Mouse (Mus musculus) liver, embryonic 16.5 days (tissue): ENCODE data around the gene 1700113H08Rik. TPM values are rescaled to one million over a fixed set of nuclear protein-coding genes. Genes with fewer than 3 reads are reported as not detected.

Experiments
- ATAC-seq: fragments of 200-750 bp; cut with Nextera tagmentation; 2 replicates; pipeline ENCODE4 v1.8.0; 2017; ENCODE audit warnings: low read depth, mild to moderate bottlenecking, moderate number of reproducible peaks, moderate library complexity
- H3K27ac ChIP-seq: fragments of 300-500 bp; sonication (generic); 2 replicates; pipeline ENCODE4 v1.5.1; 2014; ENCODE audit warnings: mild to moderate bottlenecking, low read length
- H3K27me3 ChIP-seq: fragments of 300-500 bp; sonication (generic); 2 replicates; pipeline ENCODE4 v1.6.1; 2014; ENCODE audit warnings: low read depth, low read length, mixed read lengths; ENCODE audit not compliant: control insufficient read depth, insufficient read depth
- H3K36me3 ChIP-seq: fragments of 300-500 bp; sonication (generic); 2 replicates; pipeline ENCODE4 v1.6.1; 2014; ENCODE audit warnings: mild to moderate bottlenecking; ENCODE audit not compliant: control insufficient read depth, insufficient read depth
- H3K4me1 ChIP-seq: fragments of 300-500 bp; sonication (generic); 2 replicates; pipeline ENCODE4 v1.6.1; 2014; ENCODE audit warnings: low read depth, low read length, mixed read lengths; ENCODE audit not compliant: control insufficient read depth
- H3K4me2 ChIP-seq: fragments of 300-500 bp; sonication (generic); 2 replicates; pipeline ENCODE4 v1.6.1; 2014; ENCODE audit warnings: low read depth, low read length, mixed read lengths
- H3K4me3 ChIP-seq: fragments of 300-500 bp; sonication (generic); 2 replicates; pipeline ENCODE4 v1.5.1; 2014; ENCODE audit warnings: low read depth, mild to moderate bottlenecking, low read length
- H3K9ac ChIP-seq: fragments of 300-500 bp; sonication (generic); 2 replicates; pipeline ENCODE4 v1.6.1; 2014; ENCODE audit warnings: low read depth, low read length
- H3K9me3 ChIP-seq: fragments of 300-500 bp; sonication (generic); replicated peaks from 2 replicates; pipeline ENCODE4 v1.6.1; 2016; ENCODE audit warnings: low read length; ENCODE audit not compliant: control insufficient read depth
- WGBS: fragments of 180-500 bp; shearing (Covaris S2); extraction: QIAGEN DNeasy Blood & Tissue Kit; methylation state at CpG from one replicate; pipeline ENCODE4 v1.1.7; 2014; ENCODE audit not compliant: insufficient replicate concordance; 5-methylcytosine and 5-hydroxymethylcytosine counted together
- polyA plus RNA-seq: library from polyadenylated mRNA; unstranded; fragments of >200 nt; fragmentation: Nextera tagmentation; extraction: Ambion mirVana; gene quantifications from 2 replicates; pipeline ENCODE4 v1.2.1, GENCODE M21; 2015

1700113H08Rik gene
- polyA plus RNA-seq, 1 experiment from 2014 or later: not detected

GRCm38 (mm10) chr10:87046931-87047468, 10.8 kb upstream of the 1700113H08Rik start:
- WGBS: 78% methylated on average over 10 of the region's 10 CpGs
- Histone ChIP-seq H3K4me3 (no peak overlapping the region), H3K9ac (no peak overlapping the region)

GRCm38 (mm10) chr10:87049179-87049578, 8.7 kb upstream of the 1700113H08Rik start:
- H3K4me2 ChIP-seq: no peak overlapping the region
- H3K9ac ChIP-seq: no peak overlapping the region
- ATAC-seq: no peak
- H3K4me1 ChIP-seq: no peaks in the 10 kb centered on the region
- no peaks in the 10 kb centered on the region for H3K27me3 ChIP-seq
- H3K9me3 ChIP-seq: no peaks in the 10 kb centered on the region
- H3K27ac ChIP-seq: no peak overlapping the region
- H3K36me3 ChIP-seq: no peaks in the 10 kb centered on the region
- no peak overlapping the region for H3K4me3 ChIP-seq
- 58% methylated on average over 3 of the region's 3 CpGs for WGBS

More at GRCm38 (mm10) chr10:87046931-87047468, 10.8 kb upstream of the 1700113H08Rik start:
- Histone ChIP-seq H3K9me3 (no peaks in the 10 kb centered on the region), H3K4me2 (no peak overlapping the region), H3K4me1 (no peaks in the 10 kb centered on the region), H3K36me3 (no peaks in the 10 kb centered on the region), H3K27me3 (no peaks in the 10 kb centered on the region), H3K27ac (no peak overlapping the region)
- ATAC-seq: no peak

DNA sequence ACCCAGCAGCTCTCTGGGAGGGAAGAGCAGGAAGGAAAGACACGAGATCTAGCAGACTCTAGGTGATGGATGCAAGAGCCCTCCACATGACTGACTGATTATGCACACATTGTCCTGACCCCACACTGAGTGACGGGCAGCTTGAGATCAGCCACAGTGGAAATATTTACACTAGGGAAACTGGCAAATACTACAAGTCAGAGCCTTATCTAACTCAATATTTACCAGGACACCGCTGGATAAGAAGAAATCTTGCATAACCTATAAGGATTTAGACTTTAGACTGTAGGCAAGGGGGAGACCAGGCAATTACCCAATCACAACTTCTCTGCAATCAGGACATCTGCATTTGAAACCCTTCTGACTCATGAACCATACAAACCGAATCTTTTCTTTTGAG, 6.1 kb upstream of the 1700113H08Rik start:
- WGBS: 33% methylated on average over 4 of the region's 4 CpGs
- no peak overlapping the region; the same call in 1 of the 2 replicates for H3K27ac ChIP-seq
- H3K9ac ChIP-seq: no peak overlapping the region

DNA sequence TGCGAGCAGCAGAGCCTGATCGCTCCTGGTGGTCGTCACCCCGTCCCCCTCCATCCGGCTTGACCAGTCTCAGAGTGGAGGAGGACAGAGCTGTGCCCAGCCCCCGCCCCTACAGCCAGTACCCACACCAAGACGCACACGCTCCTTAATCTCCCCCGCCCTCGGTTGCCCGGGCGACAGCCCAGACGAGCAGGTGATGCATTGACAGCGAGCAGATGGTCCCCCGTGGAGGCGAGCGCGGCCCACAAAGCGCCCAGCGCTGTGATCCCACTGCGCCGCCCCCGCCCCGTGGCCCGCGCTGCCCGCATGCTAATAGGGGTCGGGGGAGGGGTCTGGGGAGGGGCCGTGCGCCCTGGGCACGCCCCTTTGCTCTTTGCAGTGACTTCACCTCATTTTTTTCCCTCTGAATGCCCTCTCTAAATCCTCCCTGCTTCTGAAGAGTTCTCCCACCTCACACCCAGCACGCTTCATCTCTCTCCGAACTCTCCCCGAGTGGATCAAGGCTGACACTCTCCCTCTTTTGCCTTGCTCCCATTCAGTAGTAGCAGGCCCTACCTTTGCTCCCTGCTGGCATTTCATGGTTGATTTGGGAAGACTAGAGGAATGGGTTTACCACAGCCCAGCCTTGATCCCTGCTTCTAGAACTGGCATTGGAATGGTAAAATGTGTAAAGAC, 543 bp downstream of the 1700113H08Rik start:
- peak; percentile 54; the same call in 1 of the 2 replicates for ATAC-seq
- peak overlapping the region; percentile 44 for H3K4me3 ChIP-seq

More for the DNA sequence above, 6.1 kb upstream of the 1700113H08Rik start:
- Histone ChIP-seq H3K27me3 (no peaks in the 10 kb centered on the region), H3K4me1 (no peaks in the 10 kb centered on the region), H3K4me3 (no peak overlapping the region), H3K4me2 (no peak overlapping the region), H3K36me3 (no peaks in the 10 kb centered on the region), H3K9me3 (no peaks in the 10 kb centered on the region)
- peak; percentile 95 for ATAC-seq

GRCm38 (mm10) chr10:87058926-87059325, 1.1 kb downstream of the 1700113H08Rik start:
- no peak overlapping the region for H3K4me2 ChIP-seq
- no peaks in the 10 kb centered on the region for H3K9me3 ChIP-seq
- H3K9ac ChIP-seq: no peak overlapping the region
- H3K27me3 ChIP-seq: no peaks in the 10 kb centered on the region; the same call in 1 of the 2 replicates
- H3K27ac ChIP-seq: no peak overlapping the region
- WGBS: 32% methylated on average over 9 of the region's 9 CpGs
- no peak overlapping the region for H3K4me3 ChIP-seq
- H3K36me3 ChIP-seq: no peaks in the 10 kb centered on the region
- ATAC-seq: no peak
- no peaks in the 10 kb centered on the region for H3K4me1 ChIP-seq

More for the DNA sequence above, 543 bp downstream of the 1700113H08Rik start:
- H3K27ac ChIP-seq: no peak overlapping the region
- H3K4me1 ChIP-seq: no peaks in the 10 kb centered on the region
- no peaks in the 10 kb centered on the region; the same call in 1 of the 2 replicates for H3K27me3 ChIP-seq
- H3K4me2 ChIP-seq: peak overlapping the region; percentile 57
- 0 out of 2 replicates have a peak overlapping the region, but pooled peaks have one; percentile 15 for H3K9ac ChIP-seq
- no peaks in the 10 kb centered on the region for H3K36me3 ChIP-seq
- no peaks in the 10 kb centered on the region for H3K9me3 ChIP-seq
- 1% methylated on average over 30 of the region's 34 CpGs for WGBS

GRCm38 (mm10) chr10:87059447-87059846, 1.6 kb downstream of the 1700113H08Rik start:
- ATAC-seq: no peak
- H3K4me1 ChIP-seq: no peaks in the 10 kb centered on the region
- H3K4me3 ChIP-seq: no peak overlapping the region
- H3K27ac ChIP-seq: no peak overlapping the region
- no peaks in the 10 kb centered on the region for H3K36me3 ChIP-seq
- H3K4me2 ChIP-seq: no peak overlapping the region
- no peaks in the 10 kb centered on the region for H3K9me3 ChIP-seq
- H3K9ac ChIP-seq: no peak overlapping the region
- 69% methylated on average over 6 of the region's 6 CpGs for WGBS
- no peaks in the 10 kb centered on the region; the same call in 1 of the 2 replicates for H3K27me3 ChIP-seq

GRCm38 (mm10) chr10:87084236-87084635, 26.4 kb downstream of the 1700113H08Rik start:
- H3K9ac ChIP-seq: no peak overlapping the region
- H3K9me3 ChIP-seq: no peaks in the 10 kb centered on the region
- H3K4me1 ChIP-seq: no peaks in the 10 kb centered on the region
- no peak overlapping the region for H3K4me2 ChIP-seq
- no peak for ATAC-seq
- H3K36me3 ChIP-seq: no peaks in the 10 kb centered on the region
- no peaks in the 10 kb centered on the region for H3K27me3 ChIP-seq
- no peak overlapping the region for H3K4me3 ChIP-seq
- WGBS: 65% methylated on average over 6 of the region's 6 CpGs
- no peak overlapping the region for H3K27ac ChIP-seq

GRCm38 (mm10) chr10:87087646-87088045, 29.8 kb downstream of the 1700113H08Rik start:
- ATAC-seq: no peak
- Histone ChIP-seq H3K4me1 (no peaks in the 10 kb centered on the region), H3K27ac (no peak overlapping the region), H3K27me3 (no peaks in the 10 kb centered on the region), H3K4me2 (no peak overlapping the region), H3K4me3 (no peak overlapping the region), H3K9ac (no peak overlapping the region), H3K36me3 (no peaks in the 10 kb centered on the region), H3K9me3 (no peaks in the 10 kb centered on the region)
- WGBS: 53% methylated on average over 5 of the region's 5 CpGs

- Histone ChIP-seq H3K4me1 (no peaks in the 10 kb centered on the region), H3K4me2 (no peak overlapping the region), H3K36me3 (no peaks in the 10 kb centered on the region), H3K9ac (no peak overlapping the region), H3K27ac (no peak overlapping the region), H3K4me3 (no peak overlapping the region), H3K9me3 (no peaks in the 10 kb centered on the region), H3K27me3 (no peaks in the 10 kb centered on the region)
- no peak for ATAC-seq
Observed at GRCm38 (mm10) chr10:87094249-87094648, 36.4 kb downstream of the 1700113H08Rik start.
